Mouse (Mus musculus) layer of hippocampus, adult 9-10 months (tissue): ENCODE data around the gene Tmem214.

Experiments used
- DNase-seq: peaks from one replicate; pipeline ENCODE4 v3.0.0; 2022; ENCODE audit warnings: low spot score

Gene Tmem214

DNA sequence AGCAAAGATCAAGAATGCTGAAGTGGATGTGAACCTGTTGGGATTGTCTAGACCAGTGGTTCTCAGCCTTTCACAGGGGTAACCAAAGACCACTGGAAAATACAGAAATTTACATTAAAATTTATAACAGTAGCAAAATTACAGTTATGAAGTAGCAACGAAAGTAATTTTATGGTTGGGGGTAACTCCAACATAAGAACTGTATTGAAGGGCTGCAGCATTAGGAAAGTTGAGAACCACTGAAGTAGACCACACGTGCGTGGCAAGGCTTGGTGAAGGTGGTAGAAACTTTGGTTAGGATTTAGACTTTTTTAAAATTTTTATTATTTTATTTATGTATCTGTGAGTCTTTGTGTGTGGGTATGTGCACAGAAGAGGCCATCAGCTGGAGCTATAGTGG lies at the start of gene Tmem214:
Gene Tmem214, plus strand, starts transcription at position 301 of the 400 bp plus-strand sequence.
- no peak for DNase-seq

DNA sequence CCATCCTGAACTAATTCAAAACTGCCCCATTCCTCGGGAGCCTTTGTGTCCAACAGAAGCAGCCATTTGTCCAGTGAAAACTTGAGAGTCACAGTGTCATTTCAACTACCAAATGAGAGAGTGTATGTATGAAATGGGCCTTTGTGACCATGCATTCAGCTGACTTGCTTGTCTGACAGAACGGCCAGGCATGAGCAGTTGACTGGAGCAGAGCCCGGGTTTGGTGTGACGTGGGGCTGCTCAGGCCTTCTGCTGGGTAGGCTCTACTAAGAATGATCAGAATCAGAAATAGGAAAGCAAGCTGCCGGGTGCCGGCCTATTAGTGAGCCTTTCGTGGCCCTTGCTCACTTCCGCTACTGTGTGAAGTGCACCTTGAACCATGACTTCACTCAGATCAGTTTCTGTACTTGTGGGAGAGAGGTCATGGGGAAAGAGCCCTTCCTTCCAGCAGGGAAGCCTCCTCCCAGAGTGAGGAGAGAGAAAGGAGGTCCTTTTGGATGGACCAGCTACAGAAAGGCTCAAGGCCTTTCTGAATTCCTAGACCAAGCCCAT lies 49.0 kb upstream of the Tmem214 start:
- DNase-seq: no peak

- no peak for DNase-seq
Observed at GRCm38 (mm10) chr5:30822689-30823088, 45.1 kb upstream of the Tmem214 start.

DNA sequence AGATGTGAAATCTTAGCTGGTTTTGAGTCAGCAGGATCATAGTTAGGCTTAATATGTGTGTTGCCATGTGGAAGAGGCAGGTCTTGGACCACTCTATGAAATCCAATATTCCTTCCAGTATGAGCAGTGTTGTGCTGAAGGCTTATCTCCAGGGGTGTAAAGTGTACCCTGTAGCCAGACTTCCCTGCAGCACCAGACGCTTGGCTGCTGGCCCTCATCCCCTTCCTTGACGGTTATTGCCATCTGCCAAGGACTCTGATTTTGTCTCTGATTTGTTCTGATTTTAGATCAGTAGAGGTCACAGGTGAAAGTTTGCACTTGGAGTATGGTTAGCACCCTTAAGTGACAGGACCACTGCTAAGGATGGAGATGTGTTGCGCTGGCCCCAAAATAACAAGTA lies 44.7 kb upstream of the Tmem214 start:
- DNase-seq: no peak

DNA sequence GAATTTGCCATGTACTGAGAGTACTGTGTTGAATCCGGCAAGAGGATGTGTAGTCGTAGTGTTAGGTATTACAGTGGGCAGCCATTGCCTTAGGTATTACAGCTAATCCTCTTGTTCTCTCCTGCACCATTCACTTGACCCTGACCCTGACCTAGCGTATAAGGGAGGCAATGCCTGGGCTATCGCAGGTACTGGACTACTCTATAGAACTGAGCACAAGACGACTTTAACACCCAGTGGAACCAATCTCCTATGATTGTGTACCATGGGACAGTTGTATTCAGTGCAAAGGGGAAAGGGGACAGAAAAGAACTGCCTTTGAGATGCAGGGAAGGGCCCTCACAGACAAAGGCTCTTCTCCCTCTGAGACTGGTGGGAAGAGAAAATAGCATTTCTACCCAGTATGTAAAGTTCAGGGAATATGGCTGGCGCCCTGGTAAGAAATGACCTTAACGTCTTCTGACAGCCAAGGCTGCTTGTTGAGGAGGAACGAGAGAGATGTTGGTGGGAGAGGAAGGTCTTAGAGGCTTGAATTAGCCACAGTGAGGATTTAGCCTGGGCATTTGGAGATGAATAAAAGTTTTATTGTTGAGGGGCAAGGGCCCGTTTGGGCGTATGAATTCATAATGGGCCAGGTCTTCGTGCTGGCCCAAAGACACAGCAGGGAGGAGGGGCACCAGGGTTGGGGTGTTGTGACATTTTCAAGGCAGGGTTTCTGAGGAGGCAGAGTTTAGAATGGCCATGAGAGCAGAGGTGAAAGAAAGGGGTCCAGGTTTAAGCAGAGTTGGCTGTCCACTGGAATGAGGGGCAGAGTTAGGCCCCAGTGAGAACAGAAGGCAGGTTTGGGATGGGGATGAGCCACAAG lies 43.5 kb upstream of the Tmem214 start:
- DNase-seq: no peak

DNA sequence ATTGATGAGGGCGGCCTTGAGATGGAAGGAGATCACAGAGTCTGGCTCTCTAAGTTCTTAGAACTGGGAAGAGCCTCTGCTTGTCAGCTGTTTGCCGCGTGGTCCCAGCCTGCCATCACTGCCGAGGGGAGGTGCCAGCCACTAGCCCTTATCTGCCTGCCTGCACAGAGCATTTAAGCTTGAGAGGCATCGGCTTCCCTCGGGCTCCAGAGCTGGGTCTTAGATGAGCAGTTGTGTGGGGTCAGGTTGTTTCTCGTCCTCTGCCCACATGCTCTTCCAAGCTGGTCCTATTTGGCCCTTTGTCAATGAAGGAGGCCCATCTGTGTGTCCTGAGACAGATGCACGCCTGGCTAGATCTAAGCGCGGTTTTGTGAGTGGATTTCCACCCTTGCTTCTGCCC lies 42.6 kb upstream of the Tmem214 start:
- DNase-seq: no peak

DNA sequence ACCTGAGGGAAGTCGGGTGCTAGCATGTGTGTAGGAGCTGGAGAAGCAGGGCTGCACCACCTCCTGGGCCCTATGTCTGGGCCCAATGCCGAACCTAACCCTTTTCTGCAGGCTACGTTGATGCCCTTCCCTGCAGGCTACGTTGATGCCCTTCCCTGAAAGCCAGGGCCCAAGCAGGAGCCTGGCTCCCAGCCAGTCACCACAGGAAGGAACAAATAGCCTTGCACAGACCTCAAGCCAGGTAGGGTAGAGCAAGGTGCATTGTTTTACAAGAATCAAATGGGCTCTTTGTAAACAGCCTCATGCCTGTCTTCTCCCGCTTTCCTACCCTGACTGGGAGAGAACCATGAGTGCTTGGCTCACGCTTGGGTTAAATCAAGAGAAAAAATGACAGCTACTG lies 42.0 kb upstream of the Tmem214 start:
- DNase-seq: no peak

- DNase-seq: no peak
Observed at GRCm38 (mm10) chr5:30833416-30833815, 34.4 kb upstream of the Tmem214 start.

DNA sequence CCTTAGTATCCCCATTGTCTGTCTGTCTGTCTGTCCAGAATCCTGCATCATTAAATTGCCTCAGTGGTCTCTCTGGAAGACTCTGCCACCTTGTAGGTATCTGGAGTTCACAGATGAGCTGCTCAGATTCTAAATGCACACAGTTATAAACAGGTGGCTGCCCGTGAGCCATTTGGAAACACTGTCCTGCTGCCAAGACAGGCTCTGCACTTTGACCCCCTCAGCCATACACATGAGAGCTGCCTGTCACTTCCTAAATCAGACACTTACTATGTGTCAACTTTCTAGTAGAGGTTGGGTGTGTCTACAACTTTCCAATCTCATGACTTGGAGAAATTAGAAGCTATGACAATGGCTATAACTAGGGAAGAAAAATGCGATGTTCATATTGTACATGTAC lies 28.1 kb upstream of the Tmem214 start:
- DNase-seq: no peak

GRCm38 (mm10) chr5:30841896-30842295 lies 25.9 kb upstream of the Tmem214 start:
- no peak for DNase-seq

- no peak for DNase-seq
Observed at GRCm38 (mm10) chr5:30849891-30850555, 17.8 kb upstream of the Tmem214 start.

GRCm38 (mm10) chr5:30850556-30850925 lies 17.3 kb upstream of the Tmem214 start:
- DNase-seq: no peak

DNA sequence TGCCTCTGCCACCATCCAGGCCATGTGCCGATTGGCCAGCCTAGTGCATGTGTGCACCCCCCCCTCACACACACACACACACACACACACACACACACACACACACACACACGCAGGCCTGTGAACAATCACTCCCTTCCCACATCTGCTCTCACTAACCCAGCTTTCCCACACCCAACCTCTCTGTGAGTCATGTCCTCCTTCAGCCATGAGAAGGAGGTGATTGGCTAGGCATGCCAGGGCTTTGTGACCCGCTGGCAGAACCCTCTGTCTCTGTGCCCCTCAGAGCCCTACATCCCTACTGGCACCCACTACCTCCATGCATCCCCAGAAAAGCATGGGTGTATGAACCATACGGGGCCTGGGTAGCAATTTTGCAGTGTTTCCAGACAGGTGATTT lies 14.3 kb upstream of the Tmem214 start:
- no peak for DNase-seq

GRCm38 (mm10) chr5:30855674-30856073 lies 12.1 kb upstream of the Tmem214 start:
- no peak for DNase-seq

DNA sequence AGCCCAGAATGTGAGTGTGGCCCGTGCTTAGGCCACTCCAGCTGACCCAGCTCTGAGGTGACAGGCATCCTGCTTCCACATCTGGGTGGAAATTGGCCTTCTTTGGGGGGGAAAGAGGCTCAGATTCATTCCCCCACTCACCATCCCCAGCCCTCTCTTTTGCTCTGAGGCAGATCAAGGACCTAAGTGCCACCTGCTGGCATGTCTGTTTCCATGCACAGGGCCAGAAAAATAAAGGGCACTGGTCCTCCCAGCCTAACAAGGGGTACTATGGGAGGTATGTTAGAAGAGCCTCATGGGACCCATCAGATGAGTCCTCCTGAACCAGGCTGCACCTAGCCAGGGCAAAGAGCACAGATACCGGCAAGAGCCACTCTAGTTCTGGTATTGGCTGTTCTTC lies 11.7 kb upstream of the Tmem214 start:
- no peak for DNase-seq

DNA sequence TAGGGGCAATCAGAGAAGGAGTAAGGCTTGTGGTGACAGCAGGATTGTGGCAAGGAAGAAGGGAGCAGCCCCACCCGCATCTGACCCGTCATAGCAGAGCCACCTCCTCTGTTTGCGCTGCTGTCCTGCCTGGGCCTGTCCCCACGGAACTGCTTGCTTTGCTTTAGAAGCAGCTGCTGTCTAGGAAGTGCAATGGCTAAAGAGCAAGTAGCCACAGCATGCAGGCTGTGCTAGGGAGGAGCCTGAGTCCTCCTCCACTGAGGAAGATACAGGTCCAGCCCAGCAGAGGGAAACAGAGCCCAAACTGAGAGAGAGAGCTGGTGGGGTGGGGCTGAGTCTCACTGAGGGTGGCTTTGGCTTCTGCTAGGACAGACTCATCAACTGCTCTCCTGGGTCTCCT lies 4.0 kb upstream of the Tmem214 start:
- no peak for DNase-seq

DNA sequence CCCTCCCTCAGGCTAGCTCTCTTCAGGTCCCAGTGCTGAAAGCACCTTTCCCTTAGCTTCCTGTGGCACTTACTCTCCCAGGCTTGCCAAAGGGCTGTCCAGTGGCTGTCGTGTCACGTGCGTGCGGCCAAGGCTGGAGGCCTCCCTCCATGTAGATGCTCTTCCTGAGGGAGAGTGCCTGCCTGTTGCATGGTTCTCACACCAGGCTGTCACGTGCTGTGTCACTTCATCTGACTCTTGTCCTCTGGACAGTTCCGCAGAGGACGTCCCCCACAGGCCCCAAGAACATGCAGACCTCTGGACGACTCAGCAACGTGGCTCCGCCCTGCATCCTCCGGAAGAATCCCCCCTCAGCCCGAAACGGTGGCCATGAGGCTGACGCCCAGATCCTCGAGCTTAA lies 3.5 kb upstream of the Tmem214 start:
- no peak for DNase-seq

DNA sequence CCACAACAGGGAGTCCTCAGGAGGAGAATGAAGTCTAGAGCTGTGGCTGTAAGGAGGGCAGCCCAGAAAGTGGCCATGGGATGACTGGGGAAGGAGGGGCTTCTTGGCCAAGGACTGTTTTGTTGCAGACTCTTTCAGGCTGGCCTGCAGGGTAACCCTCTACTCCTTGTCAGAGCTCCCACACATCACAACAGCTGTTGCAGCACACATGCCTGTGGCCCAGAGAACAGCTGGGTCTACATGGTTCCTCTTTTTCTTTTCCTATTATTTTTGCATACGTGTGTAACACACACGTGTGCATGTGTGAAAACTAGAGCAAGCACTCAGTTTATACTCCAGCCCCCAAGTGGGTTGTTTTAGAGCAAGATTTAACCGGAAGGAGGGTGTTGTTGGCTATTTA lies 941 bp upstream of the Tmem214 start:
- no peak for DNase-seq

GRCm38 (mm10) chr5:30868981-30869380 lies 1.2 kb downstream of the Tmem214 start:
- no peak for DNase-seq

DNA sequence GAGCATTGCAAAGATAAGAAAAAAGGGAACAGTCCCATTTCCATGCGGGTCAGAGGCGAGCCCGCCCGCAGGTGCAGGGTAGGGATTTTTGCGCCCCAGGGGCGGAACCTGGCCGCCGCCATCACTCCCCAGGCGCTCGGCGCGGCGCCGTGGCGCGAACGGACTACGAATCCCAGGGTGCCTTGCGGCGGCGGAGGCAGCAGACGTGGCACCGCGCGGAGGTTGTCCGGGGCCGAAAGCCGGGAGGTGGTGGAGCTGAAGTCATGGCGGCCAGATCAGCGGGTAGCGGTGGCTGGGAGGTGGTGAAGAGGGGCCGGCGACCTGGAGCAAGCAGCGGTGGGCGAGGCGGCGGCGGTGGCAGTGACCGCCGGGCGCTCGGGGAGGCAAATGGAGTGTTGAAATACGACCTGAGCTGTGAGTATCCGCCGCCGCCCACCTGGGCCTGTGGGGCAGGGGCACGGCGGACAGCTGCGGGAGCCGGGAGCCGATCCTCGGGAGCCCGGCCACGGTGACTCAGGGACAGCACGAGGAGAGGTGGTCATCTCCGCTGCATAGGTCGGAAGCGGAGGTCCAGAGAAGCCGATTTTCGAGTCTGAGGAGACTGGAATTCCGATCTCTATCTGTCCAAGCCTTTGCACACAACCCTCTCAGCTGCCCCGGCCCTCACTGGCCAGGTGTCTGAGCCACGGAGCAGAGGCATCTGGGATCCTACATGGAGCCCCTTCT lies 1.8 kb downstream of the Tmem214 start:
- no peak for DNase-seq

GRCm38 (mm10) chr5:30870131-30870406 lies 2.3 kb downstream of the Tmem214 start:
- DNase-seq: no peak

DNA sequence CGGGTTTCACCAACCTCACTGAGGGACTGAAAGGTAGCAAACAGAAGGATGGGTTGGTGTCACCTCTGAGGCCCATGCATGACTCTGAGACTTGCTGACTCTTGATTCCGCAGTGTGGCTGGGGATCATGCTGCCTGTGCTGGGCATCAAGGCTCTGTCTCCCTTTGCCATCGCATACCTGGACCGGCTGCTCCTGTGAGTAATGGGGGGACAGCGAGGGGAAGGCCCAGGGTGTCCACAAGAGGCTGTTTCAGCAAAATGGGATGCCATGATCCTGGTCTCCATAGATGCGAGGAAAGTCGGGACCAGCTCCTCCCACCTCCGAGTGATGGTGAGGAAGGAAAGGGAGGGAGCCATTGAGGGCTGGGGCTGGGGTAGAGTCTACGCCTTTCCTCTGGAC lies 4.8 kb downstream of the Tmem214 start:
- no peak for DNase-seq

DNA sequence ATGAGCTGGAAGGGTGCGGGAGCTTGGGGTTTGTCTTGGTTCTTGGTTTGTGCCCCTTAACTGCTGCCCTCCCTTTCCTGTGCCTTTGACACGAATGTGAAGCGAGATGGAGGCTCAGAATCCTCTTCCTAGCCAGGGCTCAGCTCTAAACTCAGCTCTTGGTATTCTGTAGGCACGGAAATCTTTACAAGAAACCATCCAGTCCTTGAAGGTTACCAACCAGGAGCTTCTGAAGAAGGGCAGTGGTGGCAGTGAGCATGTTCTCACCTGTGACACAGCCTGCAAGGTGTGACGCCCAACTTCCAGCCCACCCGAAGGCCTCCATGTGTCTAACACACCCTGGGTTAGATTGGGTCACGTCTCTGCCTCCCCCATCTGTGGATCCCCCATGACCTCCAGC lies 6.6 kb downstream of the Tmem214 start:
- no peak for DNase-seq
